Mouse (Mus musculus) neural tube, embryonic 13.5 days (tissue): Measurements from ENCODE around the gene Rom1. TPM values are rescaled to one million over a fixed set of nuclear protein-coding genes. Genes with fewer than 3 reads are reported as not detected.

Source experiments
- microRNA-seq: library from miRNA; unstranded; fragments of <30 nt; microRNA quantifications from one replicate; pipeline ENCODE4, GENCODE M21; 2016
- polyA plus RNA-seq: library from polyadenylated mRNA; unstranded; fragments of >200 nt; fragmentation: Nextera tagmentation; extraction: Ambion mirVana; gene quantifications from 2 replicates; pipeline ENCODE4 v1.2.1, GENCODE M21; 2015

Rom1 gene
- polyA plus RNA-seq, 1 experiment from 2014 or later: 2.8 TPM

Small RNA genes lying within 50 kb of the gene (microRNA-seq; reads per million reads assigned to microRNA genes)
- gene Mir5136: not detected

Other genes with a start within 250 kb of the Rom1 start
- 149 and 155 TPM in 2 replicates for gene Slc3a2, start 206.0 kb downstream of the Rom1 start, polyA plus RNA-seq
- 84.4 and 87.8 TPM in 2 replicates for gene Wdr74, start 193.5 kb downstream of the Rom1 start, polyA plus RNA-seq
- gene 1700092M07Rik, start 188.6 kb downstream of the Rom1 start, polyA plus RNA-seq: 1.6 and 2.4 TPM in 2 replicates
- gene Stx5a, start 187.9 kb downstream of the Rom1 start, polyA plus RNA-seq: 124 and 127 TPM in 2 replicates
- gene Nxf1, start 172.3 kb downstream of the Rom1 start, polyA plus RNA-seq: 161 and 192 TPM in 2 replicates
- 219 and 253 TPM in 2 replicates for gene Tmem223, start 158.4 kb downstream of the Rom1 start, polyA plus RNA-seq
- gene Tmem179b, start 154.9 kb downstream of the Rom1 start, polyA plus RNA-seq: 39.3 and 41.9 TPM in 2 replicates
- 22.9 and 25.9 TPM in 2 replicates for gene Taf6l, start 142.9 kb downstream of the Rom1 start, polyA plus RNA-seq
- gene Polr2g, start 130.8 kb downstream of the Rom1 start, polyA plus RNA-seq: 167 and 168 TPM in 2 replicates
- gene Zbtb3, start 126.8 kb downstream of the Rom1 start, polyA plus RNA-seq: 8.2 and 8.6 TPM in 2 replicates
- gene Ttc9c, start 110.0 kb downstream of the Rom1 start, polyA plus RNA-seq: 47.6 and 59.0 TPM in 2 replicates
- 5.3 and 6.0 TPM in 2 replicates for gene Hnrnpul2, start 109.3 kb downstream of the Rom1 start, polyA plus RNA-seq
- gene AC129217.1, start 99.6 kb downstream of the Rom1 start, polyA plus RNA-seq: not detected in 2 replicates
- 82.5 and 84.2 TPM in 2 replicates for gene Bscl2, start 91.9 kb downstream of the Rom1 start, polyA plus RNA-seq
- gene Gng3, start 90.2 kb downstream of the Rom1 start, polyA plus RNA-seq: 335 and 393 TPM in 2 replicates
- gene Lrrn4cl, start 78.6 kb downstream of the Rom1 start, polyA plus RNA-seq: 0.96 and 1.4 TPM in 2 replicates
- 166 and 171 TPM in 2 replicates for gene Ubxn1, start 57.9 kb downstream of the Rom1 start, polyA plus RNA-seq
- gene Uqcc3, start 48.4 kb downstream of the Rom1 start, polyA plus RNA-seq: 69.0 and 73.5 TPM in 2 replicates
- 41.1 and 56.4 TPM in 2 replicates for gene Lbhd1, start 45.6 kb downstream of the Rom1 start, polyA plus RNA-seq
- not detected in 2 replicates for gene Gm49403, start 45.4 kb downstream of the Rom1 start, polyA plus RNA-seq
- gene 1810009A15Rik, start 40.5 kb downstream of the Rom1 start, polyA plus RNA-seq: 55.6 and 58.8 TPM in 2 replicates
- gene Gm49416, start 40.4 kb downstream of the Rom1 start, polyA plus RNA-seq: 0.27 TPM in 1 of 2 replicates, not detected in the other
- gene Ints5, start 36.4 kb downstream of the Rom1 start, polyA plus RNA-seq: 31.7 and 36.2 TPM in 2 replicates
- gene Ganab, start 31.3 kb downstream of the Rom1 start, polyA plus RNA-seq: 89.4 and 101 TPM in 2 replicates
- gene B3gat3, start 9.0 kb downstream of the Rom1 start, polyA plus RNA-seq: 86.9 and 88.7 TPM in 2 replicates
- 11.8 and 12.2 TPM in 2 replicates for gene Eml3, start 196 bp upstream of the Rom1 start, polyA plus RNA-seq
- 126 and 141 TPM in 2 replicates for gene Mta2, start 12.5 kb upstream of the Rom1 start, polyA plus RNA-seq
- 29.2 and 30.1 TPM in 2 replicates for gene Tut1, start 24.5 kb upstream of the Rom1 start, polyA plus RNA-seq
- gene Eef1g, start 37.7 kb upstream of the Rom1 start, polyA plus RNA-seq: 323 and 328 TPM in 2 replicates
- gene Ahnak, start 59.9 kb upstream of the Rom1 start, polyA plus RNA-seq: 4.8 and 4.9 TPM in 2 replicates
- gene Scgb1a1, start 158.6 kb upstream of the Rom1 start, polyA plus RNA-seq: not detected in 2 replicates
- gene Asrgl1, start 206.3 kb upstream of the Rom1 start, polyA plus RNA-seq: 18.5 and 21.8 TPM in 2 replicates